26 mouse cellular contexts compared by ENCODE assay signal in genomic region chr17:42284391-42284790, GRCm38 (mm10). TPM values are rescaled to one million over a fixed set of nuclear protein-coding genes. Genes with fewer than 3 reads are reported as not detected.
A peak's percentile ranks its signal among the peaks of the same experiment; 100 is the strongest.
DNase-seq lines count a peak whose midpoint lies in the region; ATAC-seq and TF ChIP-seq lines count a peak whose summit lies in the region.
"Had no signal": no experiment of that assay in that cellular context is flagged by ENCODE, and none has a peak within 500 bp of the region (broad histone marks: within the 10 kb centered on the region; RNA-seq: fewer than 3 reads in every experiment).

No protein-coding gene starts in this region.

- no peak overlapping the region for H3K27ac ChIP-seq in hindbrain, postnatal 0 days
- no peak overlapping the region for H3K27ac ChIP-seq in hindbrain, embryonic 13.5 days
- H3K27ac ChIP-seq in kidney, adult 2 months (ENCODE audit: insufficient read depth, low read depth, low read length), result no peak overlapping the region
- H3K27ac ChIP-seq: embryonic facial prominence, embryonic 10.5 days; forebrain, embryonic 13.5 days; limb, embryonic 12.5 days; liver, embryonic 12.5 days had no signal

- H3K27me3 ChIP-seq in hindbrain, postnatal 0 days (ENCODE audit: insufficient read depth, low read length), result no peaks in the 10 kb centered on the region
- no peaks in the 10 kb centered on the region for H3K27me3 ChIP-seq in hindbrain, embryonic 13.5 days
- no peaks in the 10 kb centered on the region; the same call in 1 of the 2 replicates for H3K27me3 ChIP-seq in kidney, adult 2 months (replicated peaks; ENCODE audit: control insufficient read depth, insufficient read depth, low read length)
- H3K27me3 ChIP-seq: CH12.LX; forebrain, embryonic 13.5 days; limb, embryonic 12.5 days; liver, embryonic 12.5 days; megakaryocyte, embryonic 14.5 days had no signal

- no peak overlapping the region for H3K4me3 ChIP-seq in hindbrain, postnatal 0 days (ENCODE audit: low read length)
- H3K4me3 ChIP-seq in hindbrain, embryonic 13.5 days, result no peak overlapping the region
- no peak overlapping the region for H3K4me3 ChIP-seq in kidney, adult 2 months (ENCODE audit: insufficient read depth, low read depth, low read length)
- H3K4me3 ChIP-seq: embryonic facial prominence, embryonic 10.5 days; forebrain, embryonic 13.5 days; limb, embryonic 12.5 days; liver, embryonic 12.5 days; megakaryocyte, embryonic 14.5 days had no signal

- 30% methylated on average over 1 of the region's 1 CpGs for WGBS in hindbrain, postnatal 0 days
- WGBS in hindbrain, embryonic 13.5 days, result 66% methylated on average over 1 of the region's 1 CpGs
- 56% methylated on average over 1 of the region's 1 CpGs for WGBS in kidney, adult 2 months

- no peak overlapping the region for H3K4me2 ChIP-seq in hindbrain, postnatal 0 days (ENCODE audit: low read depth, low read length)
- H3K4me2 ChIP-seq in hindbrain, embryonic 13.5 days, result no peak overlapping the region
- H3K4me2 ChIP-seq: forebrain, embryonic 13.5 days; heart, embryonic 11.5 days; limb, embryonic 12.5 days; liver, embryonic 12.5 days had no signal

- H3K9me3 ChIP-seq in hindbrain, postnatal 0 days (ENCODE audit: low read length), result no peaks in the 10 kb centered on the region
- H3K9me3 ChIP-seq in hindbrain, embryonic 13.5 days, result no peaks in the 10 kb centered on the region
- H3K9me3 ChIP-seq: embryonic facial prominence, embryonic 10.5 days; forebrain, embryonic 13.5 days; limb, embryonic 12.5 days; liver, embryonic 12.5 days had no signal

- TF ChIP-seq POLR2A in kidney, adult 2 months (IDR thresholded peaks at IDR 0.05; ENCODE audit: low read depth, low read length), result no peak

- no peaks in the 10 kb centered on the region for H3K4me1 ChIP-seq in hindbrain, postnatal 0 days (ENCODE audit: insufficient read depth, low read length)
- H3K4me1 ChIP-seq in hindbrain, embryonic 13.5 days (replicated peaks), result no peaks in the 10 kb centered on the region
- H3K4me1 ChIP-seq in kidney, adult 2 months (ENCODE audit: control insufficient read depth, insufficient read depth, low read length), result no peaks in the 10 kb centered on the region
- H3K4me1 ChIP-seq: embryonic facial prominence, embryonic 10.5 days; forebrain, embryonic 13.5 days; limb, embryonic 12.5 days; liver, embryonic 12.5 days; megakaryocyte, embryonic 14.5 days had no signal

- TF ChIP-seq CTCF in hindbrain, postnatal 0 days (IDR thresholded peaks at IDR 0.05; ENCODE audit: low read depth), result no peak
- no peak for TF ChIP-seq CTCF in kidney, adult 2 months (conservative IDR thresholded peaks at IDR 0.05; ENCODE audit: insufficient read depth, insufficient read length, low read depth, low read length)

- no peaks in the 10 kb centered on the region for H3K36me3 ChIP-seq in hindbrain, postnatal 0 days (ENCODE audit: insufficient read depth, low read length)
- H3K36me3 ChIP-seq in hindbrain, embryonic 13.5 days, result no peaks in the 10 kb centered on the region
- no peaks in the 10 kb centered on the region for H3K36me3 ChIP-seq in kidney, adult 2 months (ENCODE audit: control insufficient read depth, insufficient read depth, low read length)
- H3K36me3 ChIP-seq: embryonic facial prominence, embryonic 10.5 days; limb, embryonic 12.5 days; liver, embryonic 12.5 days had no signal

- ATAC-seq in hindbrain, postnatal 0 days, result no peak
- no peak for ATAC-seq in hindbrain, embryonic 13.5 days (ENCODE audit: low FRiP score)
- ATAC-seq: forebrain, embryonic 13.5 days; inflammation-experienced regulatory T-cells, adult 6 months; liver, embryonic 12.5 days; midbrain, embryonic 16.5 days had no signal

- H3K9ac ChIP-seq in hindbrain, postnatal 0 days (replicated peaks; ENCODE audit: low read length), result no peak overlapping the region
- no peak overlapping the region for H3K9ac ChIP-seq in hindbrain, embryonic 13.5 days
- H3K9ac ChIP-seq: forebrain, embryonic 13.5 days; limb, embryonic 12.5 days; liver, embryonic 12.5 days had no signal

- DNase-seq in hindbrain, postnatal 0 days (ENCODE audit: low spot score), result peak; percentile 26
- DNase-seq in cerebellum, adult 11 months, result peak; percentile 22
- DNase-seq in cerebellum, postnatal 10 days, result peak; percentile 61 to 63
- peak; percentile 24 for DNase-seq in layer of hippocampus, adult 9-10 months (ENCODE audit: low spot score)
- DNase-seq in kidney, postnatal 36 days, result no peak
- DNase-seq in kidney, adult 2 months, result no peak
- DNase-seq in heart, adult 18-20 months, result no peak
- DNase-seq: gastrocnemius, postnatal 36 days; heart, postnatal 10 days; kidney, adult 8-10 months; kidney, postnatal 25 days; lung, adult 2 months; right cerebral cortex, postnatal 4 days; thymus, postnatal 14 days had no signal

RNA-seq across cellular contexts. Expression of gene Ptchd4, which starts 31.4 kb away (rescaled TPM):
- 11.3 and 11.5 TPM in 2 replicates for total RNA-seq in hindbrain, postnatal 0 days (2014; rRNA removed)
- 11.7 and 12.8 TPM in 2 replicates for polyA plus RNA-seq in hindbrain, postnatal 0 days (2015; fragmentation: Nextera tagmentation; extraction: Ambion mirVana)
- polyA plus RNA-seq in hindbrain, embryonic 13.5 days (2015; fragmentation: Nextera tagmentation; extraction: Ambion mirVana), result 9.9 and 10.5 TPM in 2 replicates
- 0.11 and 0.13 TPM in 2 replicates for polyA plus RNA-seq in kidney, adult 2 months (2012; rRNA removed)
- not detected for total RNA-seq in heart, adult 18-20 months (2021)
- total RNA-seq: CH12.LX; heart, postnatal 10 days; MEL; neutrophil, adult 5-6 weeks had no signal
- polyA plus RNA-seq: inflammation-experienced regulatory T-cells, adult 6 months; lung, adult 2 months had no signal

Comparison
In these comparisons a context has a peak if more than half of its experiments do, and no peak if none do; other contexts are left out.
1. DNase-seq: peak in hindbrain, postnatal 0 days (single experiment), cerebellum, adult 11 months (single experiment), cerebellum, postnatal 10 days (2 of 2) and layer of hippocampus, adult 9-10 months (single experiment); none in kidney, postnatal 36 days (0 of 2), kidney, adult 2 months (single experiment) and heart, adult 18-20 months (0 of 2).